33 mouse cellular contexts compared by ENCODE assay signal in genomic region chr1:183164190-183164580, GRCm38 (mm10). TPM values are rescaled to one million over a fixed set of nuclear protein-coding genes. Genes with fewer than 3 reads are reported as not detected.
DNase-seq lines count a peak whose midpoint lies in the region; ATAC-seq lines count a peak whose summit lies in the region.
"Had no signal": no experiment of that assay in that cellular context is flagged by ENCODE, and none has a peak within 500 bp of the region (broad histone marks: within the 10 kb centered on the region; RNA-seq: fewer than 3 reads in every experiment).

No protein-coding gene starts in this region.

- H3K9me3 ChIP-seq in embryonic facial prominence, embryonic 12.5 days: no peaks in the 10 kb centered on the region
- peaks cover 4% of the 10 kb centered on the region for H3K9me3 ChIP-seq in embryonic facial prominence, embryonic 10.5 days
- no peaks in the 10 kb centered on the region for H3K9me3 ChIP-seq in kidney, embryonic 14.5 days (ENCODE audit: control insufficient read depth, low read length)
- H3K9me3 ChIP-seq in limb, embryonic 11.5 days (ENCODE audit: control insufficient read depth, low read length): no peaks in the 10 kb centered on the region; the same call in 1 of the 2 replicates
- peaks cover 4% of the 10 kb centered on the region; the same call in 1 of the 2 replicates for H3K9me3 ChIP-seq in stomach, embryonic 16.5 days (replicated peaks; ENCODE audit: control insufficient read depth, low read length)
- H3K9me3 ChIP-seq: hindbrain, embryonic 12.5 days; intestine, embryonic 15.5 days; stomach, embryonic 15.5 days had no signal

- H3K4me1 ChIP-seq in embryonic facial prominence, embryonic 12.5 days: peaks cover 33% of the 10 kb centered on the region
- H3K4me1 ChIP-seq in embryonic facial prominence, embryonic 10.5 days: peaks cover 37% of the 10 kb centered on the region
- peaks cover 11% of the 10 kb centered on the region; the same call in 1 of the 2 replicates for H3K4me1 ChIP-seq in kidney, embryonic 14.5 days (ENCODE audit: control insufficient read depth, insufficient read depth, low read length)
- H3K4me1 ChIP-seq in limb, embryonic 11.5 days (ENCODE audit: control insufficient read depth, insufficient read depth, low read length): peaks cover 32% of the 10 kb centered on the region
- peaks cover 9% of the 10 kb centered on the region for H3K4me1 ChIP-seq in stomach, embryonic 16.5 days (ENCODE audit: control insufficient read depth, insufficient read depth, low read length)

- 0 out of 2 replicates have a peak, but pooled peaks cover 2% of the 10 kb centered on the region for H3K36me3 ChIP-seq in embryonic facial prominence, embryonic 12.5 days
- peaks cover 16% of the 10 kb centered on the region for H3K36me3 ChIP-seq in embryonic facial prominence, embryonic 10.5 days (replicated peaks)
- H3K36me3 ChIP-seq in kidney, embryonic 14.5 days (ENCODE audit: control insufficient read depth, insufficient read depth, low read length): no peaks in the 10 kb centered on the region
- H3K36me3 ChIP-seq in limb, embryonic 11.5 days (ENCODE audit: control insufficient read depth, insufficient read depth, low read length): 0 out of 2 replicates have a peak, but pooled peaks cover 3% of the 10 kb centered on the region
- H3K36me3 ChIP-seq in stomach, embryonic 16.5 days (ENCODE audit: control insufficient read depth, insufficient read depth, low read length): 0 out of 2 replicates have a peak, but pooled peaks cover 2% of the 10 kb centered on the region
- H3K36me3 ChIP-seq: intestine, embryonic 15.5 days; stomach, embryonic 15.5 days had no signal

- H3K9ac ChIP-seq in embryonic facial prominence, embryonic 12.5 days: no peak overlapping the region
- H3K9ac ChIP-seq in kidney, embryonic 14.5 days (ENCODE audit: low read depth, low read length): no peak overlapping the region
- no peak overlapping the region for H3K9ac ChIP-seq in limb, embryonic 11.5 days (ENCODE audit: low read length)
- H3K9ac ChIP-seq in stomach, embryonic 16.5 days (ENCODE audit: low read length): no peak overlapping the region
- H3K9ac ChIP-seq: hindbrain, embryonic 12.5 days; intestine, embryonic 15.5 days; liver, embryonic 14.5 days; stomach, embryonic 15.5 days had no signal

- WGBS in embryonic facial prominence, embryonic 12.5 days: 66% methylated on average over 6 of the region's 6 CpGs
- WGBS in embryonic facial prominence, embryonic 10.5 days: 77% methylated on average over 6 of the region's 6 CpGs
- 40% methylated on average over 6 of the region's 6 CpGs for WGBS in kidney, embryonic 14.5 days
- WGBS in limb, embryonic 11.5 days: 66% methylated on average over 6 of the region's 6 CpGs
- WGBS in stomach, embryonic 16.5 days: 62% methylated on average over 6 of the region's 6 CpGs

- no peak for DNase-seq in embryonic facial prominence, embryonic 10.5 days (ENCODE audit: low spot score)
- no peak for DNase-seq in kidney, adult 9 months
- no peak for DNase-seq in limb, embryonic 11.5 days (ENCODE audit: low spot score)
- DNase-seq in gastrocnemius, postnatal 25 days: no peak
- DNase-seq in urinary bladder, postnatal 36 days (ENCODE audit: low spot score in 2 of 2): no peak
- DNase-seq: adrenal gland, adult 2 months; adrenal gland, postnatal 36 days; cerebellum, adult 2 months; cerebellum, postnatal 14 days; gastrocnemius, adult 2 months; heart, postnatal 36 days; kidney, adult 8-10 months; layer of hippocampus, postnatal 36 days; left cerebral cortex, postnatal 4 days; lung, adult 2 months; lung, postnatal 14 days; midbrain, embryonic 14.5 days; retina, postnatal 1 day; right cerebral cortex, postnatal 14 days; thymus, adult 18-20 months; thymus, postnatal 4 days had no signal

- peak overlapping the region; percentile 7 for H3K27ac ChIP-seq in embryonic facial prominence, embryonic 12.5 days
- H3K27ac ChIP-seq in embryonic facial prominence, embryonic 10.5 days (replicated peaks): no peak overlapping the region
- H3K27ac ChIP-seq in kidney, embryonic 14.5 days (ENCODE audit: low read depth, low read length): peak overlapping the region; percentile 33; the same call in 1 of the 2 replicates
- H3K27ac ChIP-seq in limb, embryonic 11.5 days (replicated peaks; ENCODE audit: low read depth, low read length): peak overlapping the region; percentile 42
- H3K27ac ChIP-seq in stomach, embryonic 16.5 days (ENCODE audit: low read length): peak overlapping the region; percentile 62; the same call in 1 of the 2 replicates
- H3K27ac ChIP-seq: gastrocnemius, adult 2 months; hindbrain, embryonic 12.5 days; hindbrain, postnatal 0 days; intestine, embryonic 15.5 days; liver, embryonic 14.5 days; stomach, embryonic 15.5 days had no signal

- H3K4me3 ChIP-seq in embryonic facial prominence, embryonic 12.5 days: no peak overlapping the region
- no peak overlapping the region for H3K4me3 ChIP-seq in embryonic facial prominence, embryonic 10.5 days
- no peak overlapping the region for H3K4me3 ChIP-seq in kidney, embryonic 14.5 days (ENCODE audit: low read length)
- H3K4me3 ChIP-seq in limb, embryonic 11.5 days (ENCODE audit: low read depth, low read length): no peak overlapping the region
- no peak overlapping the region for H3K4me3 ChIP-seq in stomach, embryonic 16.5 days (replicated peaks; ENCODE audit: low read length)
- H3K4me3 ChIP-seq: erythroblast, embryonic 14.5 days; gastrocnemius, adult 2 months; hindbrain, embryonic 12.5 days; intestine, embryonic 15.5 days; stomach, embryonic 15.5 days had no signal

- no peak for ATAC-seq in embryonic facial prominence, embryonic 12.5 days (ENCODE audit: insufficient number of reproducible peaks, insufficient read depth, low FRiP score, low TSS enrichment)
- ATAC-seq in kidney, embryonic 14.5 days (ENCODE audit: low FRiP score, low TSS enrichment): no peak
- ATAC-seq in limb, embryonic 11.5 days (ENCODE audit: insufficient number of reproducible peaks, low FRiP score, low TSS enrichment, low read depth): no peak
- ATAC-seq in stomach, embryonic 16.5 days (ENCODE audit: insufficient read depth, low FRiP score): no peak
- ATAC-seq: activated CD4-positive, CD25-positive, alpha-beta regulatory T cell, adult 4 months; forebrain, embryonic 16.5 days; hindbrain, postnatal 0 days; intestine, embryonic 15.5 days had no signal

- no peaks in the 10 kb centered on the region for H3K27me3 ChIP-seq in embryonic facial prominence, embryonic 12.5 days
- no peaks in the 10 kb centered on the region for H3K27me3 ChIP-seq in embryonic facial prominence, embryonic 10.5 days (replicated peaks; ENCODE audit: low read depth, poor library complexity, severe bottlenecking)
- no peaks in the 10 kb centered on the region for H3K27me3 ChIP-seq in kidney, embryonic 14.5 days (ENCODE audit: control insufficient read depth, insufficient read depth, low read length)
- H3K27me3 ChIP-seq in limb, embryonic 11.5 days (ENCODE audit: control insufficient read depth, insufficient read depth, low read length): no peaks in the 10 kb centered on the region
- no peaks in the 10 kb centered on the region for H3K27me3 ChIP-seq in stomach, embryonic 16.5 days (ENCODE audit: control insufficient read depth, insufficient read depth, low read length)
- H3K27me3 ChIP-seq: CH12.LX; hindbrain, embryonic 12.5 days; intestine, embryonic 15.5 days; stomach, embryonic 15.5 days had no signal

- no peak overlapping the region for H3K4me2 ChIP-seq in embryonic facial prominence, embryonic 12.5 days (replicated peaks)
- H3K4me2 ChIP-seq in kidney, embryonic 14.5 days (replicated peaks; ENCODE audit: low read depth, low read length): no peak overlapping the region
- H3K4me2 ChIP-seq in limb, embryonic 11.5 days (ENCODE audit: low read depth, severe bottlenecking): no peak overlapping the region
- H3K4me2 ChIP-seq in stomach, embryonic 16.5 days (ENCODE audit: low read depth, low read length): 0 out of 2 replicates have a peak overlapping the region, but pooled peaks have one; percentile 21
- H3K4me2 ChIP-seq: hindbrain, embryonic 12.5 days; intestine, embryonic 15.5 days; stomach, embryonic 15.5 days had no signal

RNA-seq across cellular contexts. Expression of gene Disp1, which starts 57.1 kb away (rescaled TPM):
- 18.6 and 19.1 TPM in 2 replicates for polyA plus RNA-seq in embryonic facial prominence, embryonic 12.5 days (2016; fragmentation: Nextera tagmentation; extraction: Ambion mirVana)
- polyA plus RNA-seq in embryonic facial prominence, embryonic 10.5 days (2016; fragmentation: Nextera tagmentation; extraction: Ambion mirVana): 13.5 and 13.6 TPM in 2 replicates
- 9.6 and 16.9 TPM in 2 replicates for polyA plus RNA-seq in kidney, embryonic 14.5 days (2014; fragmentation: Nextera tagmentation; extraction: Ambion mirVana)
- polyA plus RNA-seq in limb, embryonic 11.5 days (2014; fragmentation: Nextera tagmentation; extraction: Ambion mirVana): 19.3 and 20.1 TPM in 2 replicates
- polyA plus RNA-seq in stomach, embryonic 16.5 days (2015; fragmentation: Nextera tagmentation; extraction: Ambion mirVana): 10.4 and 11.5 TPM in 2 replicates
- total RNA-seq in gastrocnemius, postnatal 25 days (2021): 1 to 10 TPM; 2.5 to 5.0 TPM
